Comparison of ENCODE assay signal across 28 mouse cellular contexts in the genomic region with DNA sequence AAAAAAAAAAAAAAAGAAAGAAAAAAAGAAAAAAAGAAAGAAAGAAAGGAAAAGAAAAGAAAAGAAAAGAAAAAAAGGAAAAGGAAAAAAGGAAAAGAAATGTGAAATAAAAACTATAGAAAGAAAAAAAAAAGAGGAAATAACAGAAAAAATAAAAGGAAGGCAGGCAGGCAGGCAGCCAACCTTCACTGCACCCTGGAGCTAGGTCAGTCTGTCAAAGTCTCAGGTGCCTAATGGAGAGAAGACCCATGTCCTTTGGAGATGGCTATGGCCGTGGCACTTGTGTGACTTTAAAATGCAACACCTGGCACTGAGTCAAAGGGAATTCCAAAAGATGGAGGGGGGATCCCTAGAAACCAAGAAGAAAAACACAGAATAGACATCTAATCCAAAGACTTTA. TPM values are rescaled to one million over a fixed set of nuclear protein-coding genes. Genes with fewer than 3 reads are reported as not detected.
"Had no signal": no experiment of that assay in that cellular context is flagged by ENCODE, and none has a peak within 500 bp of the region (broad histone marks: within the 10 kb centered on the region; RNA-seq: fewer than 3 reads in every experiment).

No protein-coding gene starts in this region.

- H3K27ac ChIP-seq: heart, adult 2 months; heart, embryonic 13.5 days; heart, embryonic 15.5 days; hindbrain, embryonic 13.5 days; hindbrain, embryonic 15.5 days; hindbrain, postnatal 0 days; kidney, embryonic 15.5 days; kidney, postnatal 0 days; limb, embryonic 13.5 days; limb, embryonic 15.5 days; liver, embryonic 12.5 days; liver, embryonic 14.5 days had no signal

- H3K27me3 ChIP-seq: heart, embryonic 13.5 days; heart, embryonic 15.5 days; hindbrain, embryonic 13.5 days; hindbrain, embryonic 15.5 days; kidney, embryonic 15.5 days; limb, embryonic 13.5 days; limb, embryonic 15.5 days; liver, embryonic 12.5 days had no signal

- H3K4me1 ChIP-seq: hindbrain, embryonic 15.5 days had no signal

- DNase-seq: gastrocnemius, postnatal 14 days; gastrocnemius, postnatal 36 days; heart, adult 2 months; heart, postnatal 14 days; heart, postnatal 36 days; kidney, adult 11 months; kidney, adult 2 months; kidney, adult 9 months; kidney, postnatal 14 days; kidney, postnatal 36 days; layer of hippocampus, adult 9-11 months; layer of hippocampus, postnatal 36 days; left cerebral cortex, postnatal 4 days had no signal

- H3K36me3 ChIP-seq: heart, embryonic 13.5 days; heart, embryonic 15.5 days; hindbrain, embryonic 13.5 days; hindbrain, embryonic 15.5 days; kidney, embryonic 15.5 days; limb, embryonic 13.5 days; limb, embryonic 15.5 days; liver, embryonic 12.5 days had no signal

- H3K4me3 ChIP-seq: heart, adult 2 months; heart, embryonic 13.5 days; heart, embryonic 15.5 days; hindbrain, embryonic 13.5 days; hindbrain, embryonic 15.5 days; kidney, embryonic 15.5 days; limb, embryonic 13.5 days; limb, embryonic 15.5 days; liver, embryonic 12.5 days had no signal

RNA-seq across cellular contexts. Expression of gene 1810062G17Rik, which starts 12.6 kb away (rescaled TPM):
- polyA plus RNA-seq: hindbrain, embryonic 13.5 days had no signal

RNA-seq across cellular contexts. Expression of gene Gm11549, which starts 33.2 kb away (rescaled TPM):
- polyA plus RNA-seq: gonadal fat pad, adult 2 months; heart, adult 2 months; kidney, adult 2 months; kidney, postnatal 0 days; limb, embryonic 11.5 days; liver, adult 2 months; liver, embryonic 12.5 days; liver, embryonic 16.5 days had no signal
